Mouse (Mus musculus): Measurements from ENCODE around the gene Snx4.

Snx4 gene

GRCm38 (mm10) chr16:33344379-33344778, 93.1 kb downstream of the Snx4 start:
- no peak for DNase-seq

DNA sequence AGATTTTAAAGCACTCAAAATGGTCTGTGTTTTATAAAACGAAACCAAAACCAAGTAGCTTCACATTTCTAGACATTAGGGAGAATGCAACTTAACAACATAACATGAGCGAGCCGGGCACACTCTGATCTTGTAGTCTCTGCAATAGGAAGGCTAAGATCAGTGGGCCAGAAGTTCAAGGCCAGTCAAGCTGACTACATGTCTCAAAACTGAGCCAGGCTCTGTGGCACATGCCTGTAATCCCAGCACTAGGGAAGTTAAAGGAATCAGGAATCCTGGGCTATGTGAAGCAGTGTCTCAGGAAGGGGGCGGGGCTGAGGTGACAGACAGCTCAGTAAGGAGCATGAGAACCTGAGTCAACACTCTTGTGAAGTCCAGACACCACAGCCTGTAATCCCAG, 93.6 kb downstream of the Snx4 start:
- peak in 1 of 2 experiments; percentile 24 for DNase-seq

DNA sequence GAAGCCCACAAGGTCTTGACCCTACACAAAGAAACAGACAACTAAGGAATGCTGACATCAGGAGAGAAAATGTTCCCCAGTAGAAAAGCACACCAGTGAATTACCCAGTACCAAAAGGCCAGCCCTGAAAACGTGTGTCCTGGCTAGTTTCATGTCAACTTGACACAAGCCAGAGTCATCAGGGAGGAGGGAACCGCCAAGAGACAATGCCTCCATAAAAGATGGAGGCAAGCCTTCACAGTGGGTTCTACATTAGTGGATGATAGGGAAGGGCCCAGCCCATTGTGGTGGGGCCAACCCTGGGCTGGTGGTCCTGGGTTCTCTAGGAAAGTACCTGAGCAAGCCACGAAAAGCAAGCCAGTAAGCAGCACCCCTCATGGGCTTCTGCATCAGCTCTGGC, 95.1 kb downstream of the Snx4 start:
- DNase-seq = no peak

- no peak for DNase-seq
These were observed 95.9 kb downstream of the Snx4 start for GRCm38 (mm10) chr16:33347134-33347533.

Data from kidney, postnatal 25 days (tissue).